Mouse (Mus musculus) cerebellum, postnatal 4 days (tissue): Measurements from ENCODE around the gene Plek.

Experiments used
- DNase-seq, 2 experiments: peaks; one replicate each; pipeline ENCODE4 v3.0.0; 2022; ENCODE audit warnings: low spot score in 2 of 2, mixed read lengths in 1 of 2

Plek gene

DNA sequence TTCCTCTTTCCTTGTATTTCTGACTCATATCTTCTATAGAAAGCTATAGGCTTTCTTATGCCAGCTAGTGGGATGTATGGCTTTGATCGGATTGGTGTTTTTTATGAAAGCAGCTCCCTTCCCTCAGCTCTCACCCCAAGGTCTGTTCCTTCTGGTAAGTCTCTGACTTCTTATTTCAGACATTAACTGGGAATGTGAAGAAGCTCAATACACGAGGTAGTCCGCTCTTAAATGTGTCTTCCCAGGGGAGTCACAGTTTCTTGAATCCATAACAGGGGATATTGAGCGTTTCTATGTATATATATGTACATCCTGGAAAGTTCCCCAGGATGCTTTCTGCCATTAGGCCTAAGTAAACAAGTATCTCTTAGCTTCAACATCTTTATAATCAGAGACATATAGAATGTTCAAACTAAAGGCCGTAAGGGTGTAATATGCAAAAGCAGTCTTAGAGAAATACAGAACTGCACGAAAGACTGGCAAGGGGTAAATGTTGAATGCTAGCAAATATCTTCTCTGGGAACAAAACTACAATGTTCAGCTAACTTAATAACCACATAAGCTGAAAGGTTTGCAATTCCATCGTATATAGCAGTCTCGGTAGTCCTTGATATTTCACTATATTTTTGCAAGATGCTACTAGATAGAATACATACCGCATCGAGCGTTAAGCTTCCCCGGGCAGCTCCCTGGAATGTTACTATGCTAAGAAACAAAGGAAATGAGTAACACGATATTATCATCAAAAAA lies 101.8 kb downstream of the Plek start:
- DNase-seq, result no peak

- DNase-seq, result peak in 1 of 2 experiments; percentile 44
Measured at GRCm38 (mm10) chr11:16948756-16949155, 103.4 kb downstream of the Plek start.

- peak in 1 of 2 experiments; percentile 21 for DNase-seq
Measured at GRCm38 (mm10) chr11:16943016-16943415, 109.2 kb downstream of the Plek start.

GRCm38 (mm10) chr11:16941973-16942452 lies 110.2 kb downstream of the Plek start:
- peak in 1 of 2 experiments; percentile 76 for DNase-seq

DNA sequence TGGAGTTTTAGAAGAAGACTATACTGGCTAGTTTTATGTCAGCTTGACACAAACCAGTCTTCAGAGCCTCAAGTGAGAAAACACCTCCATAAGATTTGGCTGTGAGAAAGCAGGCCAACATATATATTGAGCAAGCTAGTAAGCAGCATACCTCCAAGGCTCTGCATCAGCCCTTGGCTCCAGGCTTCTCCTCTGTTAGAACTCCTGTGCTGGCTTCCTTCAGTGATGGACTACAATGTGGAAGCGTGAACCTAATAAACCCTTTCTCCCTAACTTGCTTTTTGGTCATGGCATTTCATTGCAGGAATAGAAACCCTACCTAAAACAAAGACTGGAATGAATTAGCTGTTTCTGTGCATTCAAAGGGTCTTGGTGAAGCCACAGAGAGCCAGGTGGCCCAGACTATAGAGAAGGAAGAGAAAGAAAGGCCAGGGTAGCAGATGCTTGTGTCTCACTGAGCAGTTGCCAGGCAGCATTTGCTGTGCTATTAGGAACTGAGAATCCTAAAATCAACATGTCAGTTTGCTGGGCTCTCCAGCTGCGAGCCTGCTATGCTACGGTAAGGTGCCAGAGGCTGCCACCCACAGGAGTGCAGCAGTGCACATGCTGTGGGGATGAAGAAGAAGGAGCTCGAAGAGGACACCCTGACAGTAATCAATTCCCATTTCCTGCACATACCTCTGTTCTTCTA lies 110.9 kb downstream of the Plek start:
- DNase-seq, result peak in 1 of 2 experiments; percentile 38

GRCm38 (mm10) chr11:16935577-16936236 lies 116.5 kb downstream of the Plek start:
- DNase-seq, result no peak

DNA sequence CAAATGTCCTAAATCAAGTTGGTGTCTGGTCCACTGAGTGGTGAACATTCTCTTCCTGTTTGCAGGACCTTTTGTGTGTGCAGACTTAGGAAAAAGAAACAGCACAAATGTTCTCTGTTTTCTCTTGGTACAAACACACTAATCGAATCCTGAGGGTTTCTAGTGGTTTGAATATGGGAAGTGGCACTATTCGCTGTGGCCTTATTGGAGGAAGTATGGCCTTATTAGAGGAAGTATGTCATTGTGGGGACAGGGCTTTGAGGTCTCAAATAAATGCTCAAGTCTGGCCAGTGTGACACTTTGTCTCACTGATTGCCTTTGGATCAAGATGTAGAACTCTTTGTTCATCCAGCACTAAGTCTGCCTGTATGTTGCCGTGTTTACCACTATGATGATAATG lies 120.0 kb downstream of the Plek start:
- DNase-seq, result no peak
